Mouse (Mus musculus) layer of hippocampus, postnatal 14 days (tissue): ENCODE results near the gene Sgms1. TPM values are rescaled to one million over a fixed set of nuclear protein-coding genes. Genes with fewer than 3 reads are reported as not detected.

Source experiments
- DNase-seq, 2 experiments: peaks; one replicate each; pipeline ENCODE4 v3.0.0; 2021 to 2022; ENCODE audit warnings: low spot score in 2 of 2, mixed read lengths in 1 of 2
- total RNA-seq, 2 experiments: library from RNA; stranded (reverse); gene quantifications; 2 replicates each; pipeline ENCODE4 v1.2.3; 2021

Sgms1 gene
- total RNA-seq, 2 experiments from 2014 or later: 45.9 to 50.9 TPM

GRCm38 (mm10) chr19:32272475-32273260, 116.8 kb downstream of the Sgms1 start:
- DNase-seq: no peak

GRCm38 (mm10) chr19:32271455-32272200, 117.9 kb downstream of the Sgms1 start:
- DNase-seq: no peak

- no peak for DNase-seq
Measured at GRCm38 (mm10) chr19:32269844-32270176, 119.7 kb downstream of the Sgms1 start.

- DNase-seq: no peak
Measured at GRCm38 (mm10) chr19:32269141-32269843, 120.2 kb downstream of the Sgms1 start.

- DNase-seq: no peak
Measured at GRCm38 (mm10) chr19:32268562-32268961, 121.0 kb downstream of the Sgms1 start.

- peak in 1 of 2 experiments; percentile 38 for DNase-seq
Measured at GRCm38 (mm10) chr19:32266385-32267252, 122.9 kb downstream of the Sgms1 start.

GRCm38 (mm10) chr19:32263753-32264152, 125.8 kb downstream of the Sgms1 start:
- no peak for DNase-seq

GRCm38 (mm10) chr19:32262805-32263572, 126.5 kb downstream of the Sgms1 start:
- DNase-seq: no peak

- no peak for DNase-seq
Measured at GRCm38 (mm10) chr19:32260869-32261688, 128.4 kb downstream of the Sgms1 start.

GRCm38 (mm10) chr19:32259830-32260229, 129.7 kb downstream of the Sgms1 start:
- no peak for DNase-seq

GRCm38 (mm10) chr19:32259048-32259447, 130.5 kb downstream of the Sgms1 start:
- DNase-seq: no peak

- DNase-seq: no peak
Measured at GRCm38 (mm10) chr19:32258146-32258545, 131.4 kb downstream of the Sgms1 start.

GRCm38 (mm10) chr19:32257616-32258015, 131.9 kb downstream of the Sgms1 start:
- no peak for DNase-seq

- DNase-seq: no peak
Measured at GRCm38 (mm10) chr19:32256706-32257415, 132.7 kb downstream of the Sgms1 start.

GRCm38 (mm10) chr19:32255429-32256185, 133.9 kb downstream of the Sgms1 start:
- no peak for DNase-seq

GRCm38 (mm10) chr19:32254739-32255344, 134.7 kb downstream of the Sgms1 start:
- DNase-seq: no peak

GRCm38 (mm10) chr19:32254204-32254603, 135.3 kb downstream of the Sgms1 start:
- no peak for DNase-seq
